Mouse (Mus musculus) embryonic fibroblast, embryonic 13.5 days (primary cell): ENCODE measurements around the gene Uba2.

ENCODE experiments used
- CTCF ChIP-seq: IDR thresholded peaks from 2 replicates; pipeline ENCODE4 v1.5.1; 2011; ENCODE audit warnings: mild to moderate bottlenecking, control low read depth, low read length, moderate library complexity, borderline replicate concordance; ENCODE audit not compliant: insufficient read depth
- POLR2A ChIP-seq: IDR thresholded peaks from 2 replicates; pipeline ENCODE4 v1.6.1; 2011; ENCODE audit warnings: low read depth, mild to moderate bottlenecking, control low read depth, low read length, moderate library complexity

DNA sequence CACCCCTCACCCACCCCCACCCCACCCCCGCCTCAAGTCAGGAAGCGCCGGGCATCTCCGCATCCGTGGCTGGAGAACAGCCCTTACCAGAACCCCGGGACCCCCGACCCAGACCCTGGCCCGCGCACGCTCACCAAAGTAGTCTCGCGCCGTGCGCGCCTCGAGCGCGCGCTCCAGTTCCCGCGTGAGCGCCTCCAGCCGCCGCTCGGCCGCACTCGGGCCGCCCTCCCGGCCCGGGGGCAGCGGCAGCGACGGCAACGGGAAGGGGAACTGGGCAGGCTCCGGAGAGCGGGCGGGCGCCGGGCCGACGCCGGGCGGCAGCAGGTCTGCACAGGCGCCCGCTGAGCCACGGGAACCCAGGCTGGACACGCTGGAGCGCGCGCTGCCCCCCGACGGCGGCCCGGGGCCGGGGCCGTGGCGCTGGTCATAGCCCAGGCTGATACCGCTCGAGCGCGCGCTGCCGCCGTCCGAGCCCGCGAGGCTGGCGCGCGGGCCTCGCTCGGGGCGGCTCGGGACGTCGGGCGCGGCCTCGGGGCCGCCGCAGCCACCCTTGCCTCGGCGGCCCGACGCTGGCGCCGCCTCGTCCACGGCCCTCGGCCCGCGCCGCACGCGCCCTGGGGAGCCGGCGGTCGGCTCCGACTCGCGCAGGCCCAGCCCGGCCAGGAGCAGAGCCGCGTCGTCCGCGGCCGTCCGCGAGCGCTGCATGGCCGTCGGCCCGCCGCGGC lies 36.9 kb downstream of the Uba2 start:
- TF ChIP-seq CTCF (no peak), POLR2A (peak; percentile 23; the same call in 1 of the 2 replicates)
